Mouse (Mus musculus): Measurements from ENCODE around the gene Baat. TPM values are rescaled to one million over a fixed set of nuclear protein-coding genes. Genes with fewer than 3 reads are reported as not detected.

The Baat gene
- polyA plus RNA-seq, 1 experiment: not detected

- TF ChIP-seq GATA1 (IDR thresholded peaks at IDR 0.05; ENCODE audit: low read length): no peak
Measured at GRCm38 (mm10) chr4:49512636-49513035, 6.3 kb upstream of the Baat start.

- no peak for TF ChIP-seq GATA1 (IDR thresholded peaks at IDR 0.05; ENCODE audit: low read length)
Measured at GRCm38 (mm10) chr4:49509183-49509582, 2.8 kb upstream of the Baat start.

- TF ChIP-seq GATA1 (IDR thresholded peaks at IDR 0.05; ENCODE audit: low read length): no peak
Measured at GRCm38 (mm10) chr4:49503563-49503962, 2.8 kb downstream of the Baat start.

GRCm38 (mm10) chr4:49485442-49485841, 20.9 kb downstream of the Baat start:
- no peak for TF ChIP-seq GATA1 (IDR thresholded peaks at IDR 0.05; ENCODE audit: low read length)

- no peak for TF ChIP-seq GATA1 (IDR thresholded peaks at IDR 0.05; ENCODE audit: low read length)
Measured at GRCm38 (mm10) chr4:49480896-49481295, 25.5 kb downstream of the Baat start.

- TF ChIP-seq GATA1 (IDR thresholded peaks at IDR 0.05; ENCODE audit: low read length): no peak
Measured at GRCm38 (mm10) chr4:49480104-49480760, 26.1 kb downstream of the Baat start.

- TF ChIP-seq GATA1 (IDR thresholded peaks at IDR 0.05; ENCODE audit: low read length): no peak
Measured at GRCm38 (mm10) chr4:49478118-49478877, 28.1 kb downstream of the Baat start.

- no peak for TF ChIP-seq GATA1 (IDR thresholded peaks at IDR 0.05; ENCODE audit: low read length)
Measured at GRCm38 (mm10) chr4:49474583-49474982, 31.8 kb downstream of the Baat start.

- no peak for TF ChIP-seq GATA1 (IDR thresholded peaks at IDR 0.05; ENCODE audit: low read length)
Measured at GRCm38 (mm10) chr4:49473435-49474100, 32.8 kb downstream of the Baat start, which contains the start of gene Acnat1. Acnat1 (minus strand) TSS chr4:49473912.

GRCm38 (mm10) chr4:49469435-49470151, 36.8 kb downstream of the Baat start:
- no peak for TF ChIP-seq GATA1 (IDR thresholded peaks at IDR 0.05; ENCODE audit: low read length)

GRCm38 (mm10) chr4:49467360-49467759, 39.0 kb downstream of the Baat start:
- TF ChIP-seq GATA1 (IDR thresholded peaks at IDR 0.05; ENCODE audit: low read length): no peak

- TF ChIP-seq GATA1 (IDR thresholded peaks at IDR 0.05; ENCODE audit: low read length): no peak
Measured at GRCm38 (mm10) chr4:49456171-49456570, 50.2 kb downstream of the Baat start.

GRCm38 (mm10) chr4:49451848-49452551, 54.4 kb downstream of the Baat start:
- TF ChIP-seq GATA1 (IDR thresholded peaks at IDR 0.05; ENCODE audit: low read length): no peak

Other genes starting within 250 kb of the Baat start
- not detected in 2 replicates for gene Acnat2, start 98.4 kb downstream of the Baat start, polyA plus RNA-seq (2012)
- gene Acnat1, start 32.6 kb downstream of the Baat start, polyA plus RNA-seq (2012): not detected in 2 replicates
- gene Mrpl50, start 14.5 kb upstream of the Baat start, polyA plus RNA-seq (2012): 1.9 and 3.2 TPM in 2 replicates
- gene Zfp189, start 14.6 kb upstream of the Baat start, polyA plus RNA-seq (2012): 0.59 and 0.84 TPM in 2 replicates
- gene Aldob, start 43.0 kb upstream of the Baat start, polyA plus RNA-seq (2012): not detected in 2 replicates
- 43.4 and 43.6 TPM in 2 replicates for gene Tmem246, start 91.3 kb upstream of the Baat start, polyA plus RNA-seq (2012)
- gene Rnf20, start 125.4 kb upstream of the Baat start, polyA plus RNA-seq (2012): 39.6 and 41.3 TPM in 2 replicates
- gene Ppp3r2, start 175.5 kb upstream of the Baat start, polyA plus RNA-seq (2012): not detected in 2 replicates

All from G1E-ER4 (cell line).